Mouse (Mus musculus) E14TG2a.4 (cell line): ENCODE data around the gene Bcat2.

Experiments
- CTCF ChIP-seq: conservative IDR thresholded peaks from 2 replicates; pipeline ENCODE4 v1.5.1; 2014; ENCODE audit warnings: low read length
- NANOG ChIP-seq: IDR thresholded peaks from 2 replicates; pipeline ENCODE4 v1.6.1; 2014; ENCODE audit warnings: borderline replicate concordance, low read length, mixed read lengths
- POU5F1 ChIP-seq: IDR thresholded peaks from 2 replicates; pipeline ENCODE4 v1.6.1; 2014; ENCODE audit warnings: low read length, borderline replicate concordance

GRCm38 (mm10) chr7:45616277-45616676 lies 46.3 kb downstream of the Bcat2 start:
- TF ChIP-seq CTCF, result no peak
- TF ChIP-seq NANOG, result no peak
- no peak for TF ChIP-seq POU5F1
